21 mouse cellular contexts compared by ENCODE assay signal in the genomic region with DNA sequence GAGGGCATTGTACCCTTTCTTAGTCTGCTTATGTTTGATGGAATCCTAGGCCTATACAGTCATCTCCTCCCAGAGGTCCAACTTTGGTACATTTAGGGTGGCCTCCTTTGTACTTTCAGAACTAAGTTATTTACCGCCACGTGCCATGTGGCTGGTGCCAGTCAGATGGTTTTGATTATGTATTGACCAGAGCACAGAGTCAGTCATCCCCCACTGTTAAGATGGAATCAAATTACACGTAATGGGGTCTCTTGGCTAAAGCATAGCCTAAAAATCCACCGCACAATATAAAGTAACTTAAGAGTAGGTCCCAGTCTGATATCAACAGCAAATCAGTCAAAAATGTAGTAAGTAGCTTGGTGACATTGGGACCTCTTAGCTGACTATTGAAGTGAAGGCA.
"Had no signal": no experiment of that assay in that cellular context is flagged by ENCODE, and none has a peak within 500 bp of the region (broad histone marks: within the 10 kb centered on the region; RNA-seq: fewer than 3 reads in every experiment).

No protein-coding gene starts in this region.

- DNase-seq: kidney, adult 8-10 months; kidney, postnatal 10 days; kidney, postnatal 36 days; layer of hippocampus, postnatal 36 days; lung, adult 18-20 months; lung, postnatal 10 days; lung, postnatal 36 days; retina, postnatal 1 day; right cerebral cortex, postnatal 25 days; spleen, adult 18-20 months; thymus, adult 18-20 months; thymus, postnatal 36 days had no signal

- H3K27me3 ChIP-seq: kidney, embryonic 15.5 days; limb, embryonic 15.5 days; lung, embryonic 15.5 days; neural tube, embryonic 12.5 days; neural tube, embryonic 15.5 days had no signal

- H3K36me3 ChIP-seq: kidney, embryonic 15.5 days; limb, embryonic 15.5 days; lung, embryonic 15.5 days; neural tube, embryonic 12.5 days; neural tube, embryonic 15.5 days had no signal

- H3K4me1 ChIP-seq: lung, embryonic 15.5 days; neural tube, embryonic 12.5 days; neural tube, embryonic 15.5 days had no signal

- H3K4me2 ChIP-seq: kidney, embryonic 15.5 days; limb, embryonic 15.5 days; liver, embryonic 11.5 days; lung, embryonic 15.5 days; midbrain, embryonic 11.5 days; neural tube, embryonic 12.5 days; neural tube, embryonic 15.5 days had no signal

- H3K27ac ChIP-seq: kidney, embryonic 15.5 days; left cerebral cortex, adult 2 months; limb, embryonic 15.5 days; liver, embryonic 14.5 days; lung, embryonic 15.5 days; neural tube, embryonic 12.5 days; neural tube, embryonic 15.5 days had no signal

- H3K9me3 ChIP-seq: kidney, embryonic 15.5 days; limb, embryonic 15.5 days; lung, embryonic 15.5 days; neural tube, embryonic 12.5 days; neural tube, embryonic 15.5 days had no signal

- H3K4me3 ChIP-seq: kidney, embryonic 15.5 days; left cerebral cortex, adult 2 months; limb, embryonic 15.5 days; lung, embryonic 15.5 days; neural tube, embryonic 12.5 days; neural tube, embryonic 15.5 days had no signal

- H3K9ac ChIP-seq: kidney, embryonic 15.5 days; limb, embryonic 15.5 days; liver, embryonic 14.5 days; lung, embryonic 15.5 days; neural tube, embryonic 12.5 days; neural tube, embryonic 15.5 days had no signal
